Mouse (Mus musculus) cerebellum, adult 11 months (tissue): ENCODE data around the gene H2al1c.
"Not testable (repeated sequence)": the region's sequence is repeated elsewhere in the genome, so short reads cannot be mapped to it uniquely, and the experiment has no call there.

Experiments used
- DNase-seq: peaks from one replicate; pipeline ENCODE4 v3.0.0; 2022

The H2al1c gene

DNA sequence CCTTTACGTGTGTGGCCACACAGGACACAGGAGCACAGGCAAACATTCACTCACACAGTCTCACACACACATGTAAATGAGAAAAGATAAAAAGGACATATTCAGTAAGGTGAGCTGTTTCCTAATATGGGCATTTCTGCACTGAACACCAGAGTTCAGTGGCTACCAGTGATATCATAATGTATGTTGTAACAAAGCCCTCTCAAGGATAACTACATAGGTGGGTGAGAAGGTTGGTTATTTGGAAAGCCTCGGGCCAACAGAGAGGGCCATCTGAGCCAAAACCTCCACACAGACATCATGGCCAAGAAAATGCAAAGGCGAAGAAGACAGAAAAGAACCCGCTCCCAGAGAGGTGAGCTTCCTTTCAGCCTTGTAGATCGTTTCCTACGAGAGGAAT is at the start of gene H2al1c:
H2al1c (plus strand) TSS at position 301 of the 400 bp plus-strand sequence.
- DNase-seq, result not testable (repeated sequence)

DNA sequence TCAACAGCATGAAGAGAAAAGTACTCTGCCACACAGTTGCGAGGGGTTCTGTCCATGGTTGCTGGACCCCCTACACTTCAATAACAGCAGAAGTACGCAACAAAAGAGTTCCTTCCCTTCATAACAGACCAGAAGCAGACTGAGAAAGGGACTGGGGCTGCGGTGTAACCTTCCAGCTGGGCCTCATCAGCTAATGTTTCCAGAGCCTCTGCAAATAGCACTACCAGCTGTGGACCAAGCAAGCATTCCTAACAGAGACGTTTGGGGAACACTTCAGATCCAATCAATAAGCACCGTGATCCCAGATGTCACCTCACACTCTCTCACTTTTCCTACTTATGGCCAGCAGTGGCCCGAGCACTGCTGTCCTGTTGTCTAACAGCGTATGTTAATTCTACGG is 40.5 kb upstream of the H2al1c start:
- DNase-seq, result no peak

GRCm38 (mm10) chrX:11267791-11268190 is 37.7 kb upstream of the H2al1c start:
- no peak for DNase-seq

GRCm38 (mm10) chrX:11269074-11269473 is 36.4 kb upstream of the H2al1c start:
- DNase-seq, result peak; percentile 10

DNA sequence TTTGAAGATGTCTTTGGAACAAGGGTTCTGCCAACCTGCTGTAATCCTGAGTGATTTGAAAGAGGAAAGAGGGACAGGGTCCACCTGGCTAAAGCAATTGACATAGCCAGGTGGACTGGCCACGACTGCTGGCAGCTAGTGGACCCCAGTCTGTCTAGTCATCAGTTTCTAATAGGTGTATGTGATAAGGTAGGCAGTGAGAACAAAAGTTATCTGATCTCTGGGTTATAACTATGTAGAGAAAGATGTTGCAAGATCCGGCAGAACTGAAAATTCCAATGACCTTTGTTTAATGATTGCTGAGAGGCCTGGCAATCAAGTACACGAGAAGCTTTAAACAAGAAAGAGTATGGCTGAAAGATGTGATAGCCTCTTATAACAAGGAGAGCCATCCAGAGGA is 32.3 kb upstream of the H2al1c start:
- no peak for DNase-seq

DNA sequence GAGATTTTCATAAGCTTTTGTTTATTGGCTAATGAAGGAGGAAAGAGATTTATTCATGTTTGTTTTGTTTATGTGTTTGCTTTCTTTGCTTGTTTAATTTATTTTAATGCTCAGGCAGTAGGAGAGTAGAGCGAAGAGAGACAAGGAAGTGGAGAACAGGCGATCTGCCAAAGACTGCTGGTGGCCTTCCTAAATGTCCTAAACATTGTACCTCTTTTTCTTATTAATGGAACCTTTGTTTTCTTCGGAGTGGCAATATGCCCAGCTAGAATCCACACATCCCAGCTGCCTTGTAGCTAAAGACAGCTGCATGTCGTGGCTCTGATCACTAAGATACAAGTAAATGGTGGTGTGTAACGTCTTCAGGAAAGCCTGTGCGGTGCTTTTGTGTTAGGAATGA is 28.4 kb upstream of the H2al1c start:
- DNase-seq, result no peak

DNA sequence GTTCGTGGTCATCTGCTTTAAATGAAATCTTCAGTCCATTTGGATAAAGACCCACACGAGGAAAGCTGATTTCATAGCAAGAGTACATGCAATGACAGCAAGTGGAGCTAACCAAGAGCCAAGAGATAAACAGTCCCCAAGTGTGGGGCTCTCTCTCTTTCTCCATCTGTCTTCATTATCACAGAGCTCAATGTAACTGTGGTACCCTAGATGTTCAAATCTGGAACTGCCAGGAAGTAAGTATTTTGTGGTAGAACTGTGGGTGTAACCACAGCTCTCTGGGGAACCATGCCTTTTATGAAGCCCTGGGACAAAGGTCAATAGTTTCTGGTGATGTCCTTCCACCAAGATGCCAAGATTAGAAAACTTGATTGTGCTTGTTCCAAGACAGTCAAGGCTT is 24.7 kb upstream of the H2al1c start:
- no peak for DNase-seq

- no peak for DNase-seq
Measured at GRCm38 (mm10) chrX:11288306-11288882, 17.1 kb upstream of the H2al1c start.

DNA sequence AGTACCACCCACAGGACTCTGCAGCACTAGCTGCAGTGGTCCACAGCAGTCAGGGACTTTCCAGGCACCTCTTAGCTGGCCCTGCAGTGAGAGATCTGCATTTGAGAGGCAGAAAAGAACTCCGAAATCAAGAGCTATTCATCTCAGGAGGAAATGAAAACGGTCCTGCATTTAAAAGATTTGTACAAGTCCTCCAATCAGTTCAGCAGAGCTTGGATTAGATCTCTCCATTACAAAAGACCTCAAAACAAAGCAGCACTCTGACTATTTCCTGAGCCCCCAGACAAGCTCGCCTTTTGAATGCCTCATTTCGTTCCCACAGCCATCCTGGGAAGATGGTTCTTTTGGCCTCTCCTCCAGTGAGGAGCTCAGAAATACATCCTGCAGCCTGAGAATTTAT is 16.2 kb upstream of the H2al1c start:
- no peak for DNase-seq

DNA sequence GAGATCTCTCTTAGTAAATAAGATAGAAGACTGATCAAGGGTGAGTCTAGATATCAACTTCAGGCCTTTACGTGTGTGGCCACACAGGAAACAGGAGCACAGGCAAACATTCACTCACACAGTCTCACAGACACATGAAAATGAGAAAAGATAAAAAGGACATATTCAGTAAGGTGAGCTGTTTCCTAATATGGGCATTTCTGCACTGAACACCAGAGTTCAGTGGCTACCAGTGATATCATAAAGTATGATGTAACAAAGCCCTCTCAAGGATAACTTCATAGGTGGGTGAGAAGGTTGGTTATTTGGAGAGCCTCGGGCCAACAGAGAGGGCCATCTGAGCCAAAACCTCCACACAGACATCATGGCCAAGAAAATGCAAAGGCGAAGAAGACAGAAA is 6.5 kb upstream of the H2al1c start, which contains the start of gene H2al1a:
H2al1a (plus strand) TSS at position 301 of the 400 bp plus-strand sequence.
- not testable (repeated sequence) for DNase-seq

- DNase-seq, result not testable (repeated sequence)
Measured at GRCm38 (mm10) chrX:11302132-11302531, 3.3 kb upstream of the H2al1c start, which contains the start of gene H2al1b. Gene H2al1b, plus strand, starts transcription at chrX:11302432.

DNA sequence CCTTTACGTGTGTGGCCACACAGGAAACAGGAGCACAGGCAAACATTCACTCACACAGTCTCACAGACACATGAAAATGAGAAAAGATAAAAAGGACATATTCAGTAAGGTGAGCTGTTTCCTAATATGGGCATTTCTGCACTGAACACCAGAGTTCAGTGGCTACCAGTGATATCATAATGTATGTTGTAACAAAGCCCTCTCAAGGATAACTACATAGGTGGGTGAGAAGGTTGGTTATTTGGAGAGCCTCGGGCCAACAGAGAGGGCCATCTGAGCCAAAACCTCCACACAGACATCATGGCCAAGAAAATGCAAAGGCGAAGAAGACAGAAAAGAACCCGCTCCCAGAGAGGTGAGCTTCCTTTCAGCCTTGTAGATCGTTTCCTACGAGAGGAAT is 3.1 kb downstream of the H2al1c start, which contains the start of gene H2al1d:
H2al1d (plus strand) TSS at position 301 of the 400 bp plus-strand sequence.
- not testable (repeated sequence) for DNase-seq

DNA sequence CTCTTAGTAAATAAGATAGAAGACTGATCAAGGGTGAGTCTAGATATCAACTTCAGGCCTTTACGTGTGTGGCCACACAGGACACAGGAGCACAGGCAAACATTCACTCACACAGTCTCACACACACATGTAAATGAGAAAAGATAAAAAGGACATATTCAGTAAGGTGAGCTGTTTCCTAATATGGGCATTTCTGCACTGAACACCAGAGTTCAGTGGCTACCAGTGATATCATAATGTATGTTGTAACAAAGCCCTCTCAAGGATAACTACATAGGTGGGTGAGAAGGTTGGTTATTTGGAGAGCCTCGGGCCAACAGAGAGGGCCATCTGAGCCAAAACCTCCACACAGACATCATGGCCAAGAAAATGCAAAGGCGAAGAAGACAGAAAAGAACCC is 6.2 kb downstream of the H2al1c start, which contains the start of gene H2al1e:
H2al1e (plus strand) TSS at position 301 of the 400 bp plus-strand sequence.
- DNase-seq, result not testable (repeated sequence)

DNA sequence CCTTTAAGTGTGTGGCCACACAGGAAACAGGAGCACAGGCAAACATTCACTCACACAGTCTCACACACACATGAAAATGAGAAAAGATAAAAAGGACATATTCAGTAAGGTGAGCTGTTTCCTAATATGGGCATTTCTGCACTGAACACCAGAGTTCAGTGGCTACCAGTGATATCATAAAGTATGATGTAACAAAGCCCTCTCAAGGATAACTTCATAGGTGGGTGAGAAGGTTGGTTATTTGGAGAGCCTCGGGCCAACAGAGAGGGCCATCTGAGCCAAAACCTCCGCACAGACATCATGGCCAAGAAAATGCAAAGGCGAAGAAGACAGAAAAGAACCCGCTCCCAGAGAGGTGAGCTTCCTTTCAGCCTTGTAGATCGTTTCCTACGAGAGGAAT is 9.4 kb downstream of the H2al1c start, which contains the start of gene H2al1f:
H2al1f (plus strand) TSS at position 301 of the 400 bp plus-strand sequence.
- DNase-seq, result not testable (repeated sequence)

GRCm38 (mm10) chrX:11317956-11318355 is 12.5 kb downstream of the H2al1c start, which contains the start of gene H2al1g:
Gene H2al1g, plus strand, starts transcription at chrX:11318256.
- DNase-seq, result not testable (repeated sequence)

DNA sequence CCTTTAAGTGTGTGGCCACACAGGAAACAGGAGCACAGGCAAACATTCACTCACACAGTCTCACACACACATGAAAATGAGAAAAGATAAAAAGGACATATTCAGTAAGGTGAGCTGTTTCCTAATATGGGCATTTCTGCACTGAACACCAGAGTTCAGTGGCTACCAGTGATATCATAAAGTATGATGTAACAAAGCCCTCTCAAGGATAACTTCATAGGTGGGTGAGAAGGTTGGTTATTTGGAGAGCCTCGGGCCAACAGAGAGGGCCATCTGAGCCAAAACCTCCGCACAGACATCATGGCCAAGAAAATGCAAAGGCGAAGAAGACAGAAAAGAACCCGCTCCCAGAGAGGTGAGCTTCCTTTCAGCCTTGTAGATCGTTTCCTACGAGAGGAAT is 15.7 kb downstream of the H2al1c start, which contains the start of gene H2al1h:
H2al1h (plus strand) TSS at position 301 of the 400 bp plus-strand sequence.
- not testable (repeated sequence) for DNase-seq

DNA sequence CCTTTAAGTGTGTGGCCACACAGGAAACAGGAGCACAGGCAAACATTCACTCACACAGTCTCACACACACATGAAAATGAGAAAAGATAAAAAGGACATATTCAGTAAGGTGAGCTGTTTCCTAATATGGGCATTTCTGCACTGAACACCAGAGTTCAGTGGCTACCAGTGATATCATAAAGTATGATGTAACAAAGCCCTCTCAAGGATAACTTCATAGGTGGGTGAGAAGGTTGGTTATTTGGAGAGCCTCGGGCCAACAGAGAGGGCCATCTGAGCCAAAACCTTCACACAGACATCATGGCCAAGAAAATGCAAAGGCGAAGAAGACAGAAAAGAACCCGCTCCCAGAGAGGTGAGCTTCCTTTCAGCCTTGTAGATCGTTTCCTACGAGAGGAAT is 18.9 kb downstream of the H2al1c start, which contains the start of gene H2al1i:
H2al1i (plus strand) TSS at position 301 of the 400 bp plus-strand sequence.
- not testable (repeated sequence) for DNase-seq

GRCm38 (mm10) chrX:11327522-11327921 is 22.1 kb downstream of the H2al1c start, which contains the start of gene H2al1j:
Gene H2al1j, plus strand, starts transcription at chrX:11327822.
- DNase-seq, result not testable (repeated sequence)

- DNase-seq, result peak; percentile 8
Measured at GRCm38 (mm10) chrX:11345762-11346161, 40.3 kb downstream of the H2al1c start.

DNA sequence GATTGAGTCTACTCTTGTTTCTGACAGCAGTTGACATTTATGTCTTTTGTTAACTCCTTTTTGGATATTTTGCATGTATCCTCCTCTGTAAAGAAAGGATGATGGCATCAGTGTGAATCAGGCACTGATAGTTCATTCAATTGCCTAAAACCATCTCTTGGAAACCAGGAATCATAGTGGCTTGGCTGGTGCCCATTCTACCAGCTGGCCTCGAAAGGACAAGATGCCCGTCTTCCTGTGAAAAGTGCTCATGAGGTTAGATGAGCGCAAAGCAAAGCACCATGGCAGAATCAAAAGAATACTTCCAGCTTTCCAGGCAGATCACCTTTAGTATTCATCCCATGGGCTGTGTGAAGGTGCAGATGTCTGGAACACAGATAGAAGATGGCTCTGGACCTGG is 41.3 kb downstream of the H2al1c start:
- peak; percentile 31 for DNase-seq
